Mouse (Mus musculus) G1E (cell line): ENCODE results near the gene Tinag.

Source experiments
- CTCF ChIP-seq: IDR thresholded peaks from 2 replicates; pipeline ENCODE4 v1.5.1; 2012; ENCODE audit warnings: low read depth, low read length, inconsistent platforms, mixed read lengths
- TAL1 ChIP-seq: conservative IDR thresholded peaks from 2 replicates; pipeline ENCODE4 v1.6.1; 2012; ENCODE audit warnings: low read depth, low read length, inconsistent platforms, mixed read lengths

- TF ChIP-seq TAL1 (no peak), CTCF (no peak)
These were observed 26.7 kb downstream of the Tinag start for GRCm38 (mm10) chr9:77018935-77019334.
